Mouse (Mus musculus): ENCODE data around the gene Dppa2.

The Dppa2 gene

DNA sequence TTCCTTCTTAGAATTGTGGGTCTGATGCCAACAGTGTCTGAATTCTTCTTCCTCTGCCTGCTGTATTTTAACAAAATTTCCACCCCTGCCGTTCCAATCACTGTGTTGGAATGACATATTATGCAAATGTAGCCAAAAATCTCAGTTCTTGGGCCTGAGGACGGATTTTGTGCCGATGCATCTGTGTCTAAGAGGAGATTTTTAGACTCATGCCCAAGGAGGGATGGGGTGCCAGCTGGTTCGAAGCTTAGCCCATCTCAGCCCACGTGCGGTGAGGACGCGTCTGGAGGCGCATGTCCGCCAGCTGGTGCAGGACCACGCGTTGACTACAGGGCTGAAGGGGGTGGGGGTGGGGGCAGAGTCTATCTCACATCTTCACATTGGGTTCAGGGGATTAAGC is 57.2 kb downstream of the Dppa2 start:
- no peaks in the 10 kb centered on the region for H3K36me3 ChIP-seq (ENCODE audit: insufficient read depth, low read length)
- TF ChIP-seq NANOG (IDR thresholded peaks at IDR 0.05; ENCODE audit: borderline replicate concordance, low read length) (no peak), CTCF (conservative IDR thresholded peaks at IDR 0.05; ENCODE audit: low read length) (no peak), POU5F1 (IDR thresholded peaks at IDR 0.05; ENCODE audit: borderline replicate concordance, low read length) (no peak)

DNA sequence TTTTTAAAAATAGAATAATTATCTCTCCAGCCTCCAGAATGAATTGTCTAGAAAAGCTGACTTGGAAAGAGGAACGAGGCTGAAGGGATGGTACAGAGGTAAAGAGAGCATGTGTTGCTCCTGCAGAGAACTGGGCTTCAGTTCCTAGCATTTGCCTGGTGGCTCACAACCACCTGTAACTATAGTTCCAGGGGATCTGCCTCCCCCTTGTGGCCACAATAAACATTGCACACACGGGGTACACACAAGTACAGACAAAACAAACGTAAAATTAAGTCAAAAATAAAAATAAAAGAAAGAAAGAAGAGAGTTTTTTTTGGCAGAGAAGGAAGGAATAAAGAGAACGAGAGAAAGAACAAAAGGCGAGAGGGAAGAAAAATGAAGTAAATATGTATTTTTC is 63.1 kb downstream of the Dppa2 start:
- H3K9me3 ChIP-seq (ENCODE audit: low read length) = no peaks in the 10 kb centered on the region
- H3K36me3 ChIP-seq (ENCODE audit: insufficient read depth, low read length) = no peaks in the 10 kb centered on the region
- no peak overlapping the region for H3K4me3 ChIP-seq (replicated peaks; ENCODE audit: low read length)
- H3K27me3 ChIP-seq (ENCODE audit: insufficient read depth, low read length) = no peaks in the 10 kb centered on the region
- TF ChIP-seq CTCF (conservative IDR thresholded peaks at IDR 0.05; ENCODE audit: low read length) (peak; percentile 94), POU5F1 (IDR thresholded peaks at IDR 0.05; ENCODE audit: borderline replicate concordance, low read length) (no peak)
- no peaks in the 10 kb centered on the region for H3K4me1 ChIP-seq (replicated peaks; ENCODE audit: low read depth, low read length)

More for the DNA sequence above, 57.2 kb downstream of the Dppa2 start:
- Histone ChIP-seq H3K9me3 (ENCODE audit: low read length) (no peaks in the 10 kb centered on the region), H3K27me3 (ENCODE audit: insufficient read depth, low read length) (no peaks in the 10 kb centered on the region), H3K4me3 (replicated peaks; ENCODE audit: low read length) (no peak overlapping the region), H3K4me1 (replicated peaks; ENCODE audit: low read depth, low read length) (peaks cover 10% of the 10 kb centered on the region)

- H3K36me3 ChIP-seq (ENCODE audit: insufficient read depth, low read length) = no peaks in the 10 kb centered on the region
- peaks cover 3% of the 10 kb centered on the region; the same call in 1 of the 2 replicates for H3K4me1 ChIP-seq (replicated peaks; ENCODE audit: low read depth, low read length)
- no peak overlapping the region for H3K4me3 ChIP-seq (replicated peaks; ENCODE audit: low read length)
- no peak for TF ChIP-seq NANOG (IDR thresholded peaks at IDR 0.05; ENCODE audit: borderline replicate concordance, low read length)
- no peak for TF ChIP-seq POU5F1 (IDR thresholded peaks at IDR 0.05; ENCODE audit: borderline replicate concordance, low read length)
- no peak for TF ChIP-seq CTCF (conservative IDR thresholded peaks at IDR 0.05; ENCODE audit: low read length)
- H3K27me3 ChIP-seq (ENCODE audit: insufficient read depth, low read length) = no peaks in the 10 kb centered on the region
- H3K9me3 ChIP-seq (ENCODE audit: low read length) = no peaks in the 10 kb centered on the region
Measured at GRCm38 (mm10) chr16:48368096-48368495, 64.4 kb downstream of the Dppa2 start.
